10 mouse cellular contexts compared by ENCODE assay signal in genomic region chr1:4653937-4654336, GRCm38 (mm10).
DNase-seq lines count a peak whose midpoint lies in the region; ATAC-seq and TF ChIP-seq lines count a peak whose summit lies in the region.
"Had no signal": no experiment of that assay in that cellular context is flagged by ENCODE, and none has a peak within 500 bp of the region (broad histone marks: within the 10 kb centered on the region; RNA-seq: fewer than 3 reads in every experiment).

No protein-coding gene starts in this region.

- in situ Hi-C loops in ES-E14 (cut with MboI; ENCODE audit: low sequenced_read_pairs in 2 of 2, unreplicated experiment in 2 of 2), result no loop called here

- no peaks in the 10 kb centered on the region for H3K9me3 ChIP-seq in ES-E14 (ENCODE audit: control insufficient read depth, insufficient read depth, low read depth, low read length)
- H3K9me3 ChIP-seq in heart, embryonic 12.5 days (replicated peaks), result no peaks in the 10 kb centered on the region
- H3K9me3 ChIP-seq in kidney, postnatal 0 days (replicated peaks; ENCODE audit: low read length), result no peaks in the 10 kb centered on the region
- H3K9me3 ChIP-seq in midbrain, embryonic 15.5 days, result no peaks in the 10 kb centered on the region
- H3K9me3 ChIP-seq: limb, embryonic 13.5 days had no signal

- H3K27ac ChIP-seq in ES-E14 (ENCODE audit: insufficient read depth, low read depth, low read length, poor library complexity, severe bottlenecking), result 0 out of 2 replicates have a peak overlapping the region, but pooled peaks have one; percentile 10
- H3K27ac ChIP-seq in heart, embryonic 12.5 days (ENCODE audit: poor library complexity, severe bottlenecking), result no peak overlapping the region
- peak overlapping the region; percentile 10; the same call in 1 of the 2 replicates for H3K27ac ChIP-seq in kidney, postnatal 0 days
- no peak overlapping the region for H3K27ac ChIP-seq in midbrain, embryonic 15.5 days
- H3K27ac ChIP-seq: limb, embryonic 13.5 days had no signal

- no peak for TF ChIP-seq CTCF in kidney, postnatal 0 days (IDR thresholded peaks at IDR 0.05; ENCODE audit: low read depth)

- peak; percentile 26 to 47 for DNase-seq in cerebellum, postnatal 10 days
- DNase-seq in cerebellum, adult 8-10 months, result no peak
- no peak for DNase-seq in ES-E14 (ENCODE audit: low read depth, low spot score)
- peak; percentile 41 for DNase-seq in kidney, postnatal 0 days (ENCODE audit: low spot score)
- no peak for DNase-seq in layer of hippocampus, adult 8-10 months (ENCODE audit: low spot score in 2 of 2)
- no peak for DNase-seq in cerebellum, postnatal 36 days

- H3K4me3 ChIP-seq in ES-E14 (ENCODE audit: insufficient read depth in 1 of 2, low read depth in 1 of 2, low read length in 2 of 2, poor library complexity in 1 of 2, severe bottlenecking in 1 of 2), result no peak overlapping the region
- no peak overlapping the region for H3K4me3 ChIP-seq in heart, embryonic 12.5 days
- H3K4me3 ChIP-seq in kidney, postnatal 0 days (replicated peaks; ENCODE audit: low read depth, low read length), result no peak overlapping the region
- no peak overlapping the region for H3K4me3 ChIP-seq in midbrain, embryonic 15.5 days
- H3K4me3 ChIP-seq: limb, embryonic 13.5 days had no signal

- no peaks in the 10 kb centered on the region; a peak in 1 of 4 replicates for H3K4me1 ChIP-seq in ES-E14 (ENCODE audit: control insufficient read depth in 2 of 2, insufficient read depth in 2 of 2, low read length in 2 of 2, poor library complexity in 1 of 2)
- 0 out of 2 replicates have a peak, but pooled peaks cover 8% of the 10 kb centered on the region for H3K4me1 ChIP-seq in heart, embryonic 12.5 days (replicated peaks)
- 0 out of 2 replicates have a peak, but pooled peaks cover 4% of the 10 kb centered on the region for H3K4me1 ChIP-seq in kidney, postnatal 0 days (replicated peaks; ENCODE audit: insufficient read depth, low read length)
- H3K4me1 ChIP-seq in midbrain, embryonic 15.5 days, result no peaks in the 10 kb centered on the region

- no peaks in the 10 kb centered on the region for H3K27me3 ChIP-seq in heart, embryonic 12.5 days (replicated peaks)
- H3K27me3 ChIP-seq in kidney, postnatal 0 days (ENCODE audit: insufficient read depth, low read length), result no peaks in the 10 kb centered on the region
- H3K27me3 ChIP-seq in midbrain, embryonic 15.5 days (replicated peaks), result no peaks in the 10 kb centered on the region
- H3K27me3 ChIP-seq: limb, embryonic 13.5 days had no signal

- 16% methylated on average over 7 of the region's 7 CpGs for WGBS in heart, embryonic 12.5 days
- WGBS in kidney, postnatal 0 days, result 5% methylated on average over 7 of the region's 7 CpGs
- 59% methylated on average over 7 of the region's 7 CpGs for WGBS in midbrain, embryonic 15.5 days

- no peaks in the 10 kb centered on the region for H3K36me3 ChIP-seq in ES-E14 (ENCODE audit: control insufficient read depth, insufficient read depth, low read length, poor library complexity, severe bottlenecking)
- no peaks in the 10 kb centered on the region for H3K36me3 ChIP-seq in heart, embryonic 12.5 days
- no peaks in the 10 kb centered on the region for H3K36me3 ChIP-seq in kidney, postnatal 0 days (ENCODE audit: insufficient read depth, low read length)
- H3K36me3 ChIP-seq in midbrain, embryonic 15.5 days (replicated peaks), result no peaks in the 10 kb centered on the region
- H3K36me3 ChIP-seq: limb, embryonic 13.5 days had no signal

- ATAC-seq in heart, embryonic 12.5 days (ENCODE audit: insufficient number of reproducible peaks, low FRiP score), result 0 out of 2 replicates have a peak, but pooled peaks have one; percentile 11
- ATAC-seq in kidney, postnatal 0 days (replicated peaks; ENCODE audit: low FRiP score, low read depth), result peak; percentile 65; the same call in 1 of the 2 replicates
- ATAC-seq in midbrain, embryonic 15.5 days (replicated peaks), result no peak
- ATAC-seq: intestine, embryonic 16.5 days had no signal

- H3K9ac ChIP-seq in ES-E14 (ENCODE audit: insufficient read depth, low read depth, low read length, poor library complexity, severe bottlenecking), result no peak overlapping the region
- no peak overlapping the region for H3K9ac ChIP-seq in heart, embryonic 12.5 days
- H3K9ac ChIP-seq in kidney, postnatal 0 days (ENCODE audit: low read depth, low read length), result no peak overlapping the region
- no peak overlapping the region for H3K9ac ChIP-seq in midbrain, embryonic 15.5 days
- H3K9ac ChIP-seq: limb, embryonic 13.5 days had no signal

- H3K4me2 ChIP-seq in heart, embryonic 12.5 days, result no peak overlapping the region
- H3K4me2 ChIP-seq in kidney, postnatal 0 days (ENCODE audit: low read length), result peak overlapping the region; percentile 11; the same call in 1 of the 2 replicates
- no peak overlapping the region for H3K4me2 ChIP-seq in midbrain, embryonic 15.5 days
- H3K4me2 ChIP-seq: limb, embryonic 13.5 days had no signal

TF ChIP-seq in ES-E14, 5 proteins besides CTCF, POLR2A, EP300 and RAD21:
- no peak for TF ChIP-seq CHD2 (IDR thresholded peaks at IDR 0.05; ENCODE audit: low read depth, low read length)
- no peak for TF ChIP-seq MAFK (IDR thresholded peaks at IDR 0.05; ENCODE audit: insufficient read depth, low read depth, low read length)
- TF ChIP-seq ZNF384 (IDR thresholded peaks at IDR 0.05; ENCODE audit: low read depth, low read length), result no peak
- no peak for TF ChIP-seq HCFC1 (IDR thresholded peaks at IDR 0.05; ENCODE audit: borderline replicate concordance, insufficient read depth, low read length)
- no peak for TF ChIP-seq ZC3H11A (IDR thresholded peaks at IDR 0.05; ENCODE audit: borderline replicate concordance, low read depth, low read length)

Comparison
In these comparisons a context has a peak if more than half of its experiments do, and no peak if none do; other contexts are left out.
1. DNase-seq: peak in cerebellum, postnatal 10 days (2 of 2) and kidney, postnatal 0 days (single experiment); none in cerebellum, adult 8-10 months (single experiment), ES-E14 (single experiment), layer of hippocampus, adult 8-10 months (0 of 2) and cerebellum, postnatal 36 days (0 of 2).
2. H3K27ac ChIP-seq: peak in ES-E14 (single experiment) and kidney, postnatal 0 days (single experiment); none in heart, embryonic 12.5 days (single experiment) and midbrain, embryonic 15.5 days (single experiment).